Mouse (Mus musculus) heart, embryonic 10.5 days (tissue): ENCODE data around the gene Gart. TPM values are rescaled to one million over a fixed set of nuclear protein-coding genes. Genes with fewer than 3 reads are reported as not detected.
A peak's percentile ranks its signal among the peaks of the same experiment; 100 is the strongest.

Experiments
- DNase-seq: peaks from one replicate; pipeline ENCODE4 v3.0.0-alpha.2; 2017; ENCODE audit warnings: low spot score
- H3K27ac ChIP-seq: fragments of 300-500 bp; sonication (generic); 2 replicates; pipeline ENCODE4 v1.5.1; 2016; ENCODE audit warnings: mild to moderate bottlenecking
- H3K27me3 ChIP-seq: fragments of 300-500 bp; sonication (generic); 2 replicates; pipeline ENCODE4 v1.6.1; 2016; ENCODE audit warnings: mild to moderate bottlenecking; ENCODE audit not compliant: poor library complexity, insufficient read depth, severe bottlenecking
- H3K36me3 ChIP-seq: fragments of 300-500 bp; sonication (generic); 2 replicates; pipeline ENCODE4 v1.6.1; 2016; ENCODE audit warnings: mild to moderate bottlenecking, moderate library complexity
- H3K4me1 ChIP-seq: fragments of 300-500 bp; sonication (generic); 2 replicates; pipeline ENCODE4 v1.6.1; 2016; ENCODE audit warnings: mild to moderate bottlenecking
- H3K4me3 ChIP-seq: fragments of 300-500 bp; sonication (generic); 2 replicates; pipeline ENCODE4 v1.5.1; 2016; ENCODE audit warnings: mild to moderate bottlenecking, moderate library complexity
- H3K9me3 ChIP-seq: fragments of 300-500 bp; sonication (generic); 2 replicates; pipeline ENCODE4 v1.6.1; 2016; ENCODE audit warnings: mild to moderate bottlenecking, moderate library complexity
- WGBS: fragments of 180-500 bp; shearing (Covaris S2); methylation state at CpG from one replicate; pipeline ENCODE4 v1.1.7; 2016; 5-methylcytosine and 5-hydroxymethylcytosine counted together
- polyA plus RNA-seq: library from polyadenylated mRNA; unstranded; fragments of >200 nt; fragmentation: Nextera tagmentation; extraction: Ambion mirVana; gene quantifications from 2 replicates; pipeline ENCODE4 v1.2.1, GENCODE M21; 2016

Gart gene
- 125 and 144 TPM in 2 replicates for polyA plus RNA-seq

GRCm38 (mm10) chr16:91646681-91647419 is at the start of gene Gart:
Gene Gart, minus strand, starts transcription at chr16:91646952.
- peak; percentile 97 for DNase-seq
- Histone ChIP-seq H3K27me3 (no peaks in the 10 kb centered on the region), H3K4me1 (peaks cover 10% of the 10 kb centered on the region), H3K4me3 (peak within 1 kb of the TSS; percentile 87), H3K9me3 (no peaks in the 10 kb centered on the region), H3K36me3 (peaks cover 26% of the 10 kb centered on the region), H3K27ac (peak within 1 kb of the TSS; percentile 99)
- WGBS, result under 1% methylated on average over 59 of the region's 59 CpGs

DNA sequence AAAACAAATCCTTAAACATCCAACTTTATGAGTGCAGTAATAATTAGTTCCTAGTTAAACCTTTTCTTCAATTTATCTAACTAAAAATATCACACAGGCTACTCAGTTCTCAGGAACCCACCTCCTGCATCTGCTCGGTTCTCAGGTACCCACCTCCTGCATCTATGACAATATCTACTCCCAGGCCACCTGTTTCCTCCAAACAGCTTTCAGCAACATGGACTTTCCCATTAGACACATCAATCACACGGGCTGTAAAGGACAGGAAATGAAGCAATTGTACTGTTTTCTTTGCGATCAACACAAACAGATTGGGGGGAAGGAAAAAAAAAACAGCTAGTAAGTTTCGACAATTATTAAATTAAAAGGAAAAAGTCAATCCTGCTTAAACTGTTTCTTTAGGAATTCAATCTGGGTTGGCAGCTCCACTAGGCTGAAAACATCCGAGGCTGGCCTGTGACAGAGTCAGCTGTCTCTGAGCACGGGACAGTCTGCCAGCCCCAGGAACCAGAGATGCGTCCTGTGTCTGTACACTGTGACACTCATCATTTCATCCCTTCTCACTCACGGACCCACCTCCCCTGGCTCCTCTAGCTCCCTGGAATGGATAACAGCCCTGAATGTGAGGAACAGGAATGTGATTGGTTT is 48.5 kb upstream of the Gart start:
- Histone ChIP-seq H3K27me3 (no peaks in the 10 kb centered on the region), H3K4me1 (no peaks in the 10 kb centered on the region), H3K27ac (no peak overlapping the region), H3K36me3 (peaks cover 36% of the 10 kb centered on the region), H3K9me3 (no peaks in the 10 kb centered on the region), H3K4me3 (no peak overlapping the region)
- WGBS, result 57% methylated on average over 8 of the region's 8 CpGs
- no peak for DNase-seq

DNA sequence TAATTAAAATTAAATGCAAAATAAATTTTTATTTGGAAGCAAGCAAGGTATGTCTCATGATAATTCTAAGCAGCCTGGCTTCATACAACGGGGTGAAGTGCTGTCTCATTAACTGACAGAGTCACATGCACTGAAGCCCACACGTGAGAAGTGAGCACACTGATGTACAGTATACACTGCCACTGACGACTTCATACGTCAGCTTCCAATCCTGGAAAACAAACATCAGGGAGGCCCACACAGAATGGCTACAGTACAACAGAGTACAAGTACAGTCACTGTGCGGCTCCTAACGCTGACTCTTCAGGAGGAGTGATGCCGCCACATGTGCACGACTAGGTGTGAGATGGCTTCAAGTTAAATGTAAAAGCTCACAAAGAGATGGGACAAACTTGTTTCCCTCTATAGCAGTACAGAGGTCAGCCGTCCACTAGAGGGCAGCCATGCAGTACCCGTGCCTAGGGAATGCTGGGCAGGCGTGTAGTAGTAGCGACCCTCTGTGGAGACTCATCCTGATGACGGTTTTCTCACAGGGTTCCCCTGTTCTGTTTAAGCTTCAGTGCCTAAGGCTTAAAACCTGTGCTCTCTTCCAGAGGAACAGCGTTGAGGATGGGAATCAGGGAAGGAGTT is 47.8 kb upstream of the Gart start:
- Histone ChIP-seq H3K36me3 (peaks cover 32% of the 10 kb centered on the region), H3K4me1 (peaks cover 3% of the 10 kb centered on the region; the same call in 1 of the 2 replicates), H3K4me3 (no peak overlapping the region), H3K27ac (no peak overlapping the region), H3K9me3 (no peaks in the 10 kb centered on the region), H3K27me3 (no peaks in the 10 kb centered on the region)
- DNase-seq, result peak; percentile 90
- WGBS, result 26% methylated on average over 14 of the region's 14 CpGs

DNA sequence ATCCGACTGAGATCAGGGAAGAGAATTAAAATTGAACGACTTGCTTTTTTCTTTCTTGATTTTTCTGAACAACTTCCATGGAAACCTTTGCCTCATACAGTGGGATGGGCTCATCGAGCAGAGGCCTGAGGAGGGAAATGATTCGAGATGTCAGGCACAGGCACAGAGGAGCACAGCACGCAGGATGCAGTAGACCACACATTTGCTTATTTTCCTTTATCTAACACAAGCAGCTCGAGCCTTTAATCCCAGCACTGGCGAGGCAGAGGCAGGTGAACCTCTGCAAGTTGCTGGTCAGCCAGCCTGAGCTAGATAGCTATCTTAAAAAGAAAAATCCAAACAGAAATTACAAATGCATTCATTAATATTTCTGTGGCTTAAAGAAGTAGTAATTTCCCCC is 43.0 kb upstream of the Gart start:
- Histone ChIP-seq H3K4me1 (peaks cover 11% of the 10 kb centered on the region; the same call in 1 of the 2 replicates), H3K27me3 (no peaks in the 10 kb centered on the region), H3K9me3 (no peaks in the 10 kb centered on the region), H3K27ac (no peak overlapping the region), H3K36me3 (peaks cover 21% of the 10 kb centered on the region), H3K4me3 (peak overlapping the region; percentile 76; the same call in 1 of the 2 replicates)
- no peak for DNase-seq
- 40% methylated on average over 7 of the region's 7 CpGs for WGBS

GRCm38 (mm10) chr16:91688619-91689334 is 42.0 kb upstream of the Gart start, which contains the start of gene Donson:
Gene Donson, minus strand, starts transcription at chr16:91688770.
- under 1% methylated on average over 70 of the region's 71 CpGs for WGBS
- peaks cover 28% of the 10 kb centered on the region for H3K36me3 ChIP-seq
- H3K27ac ChIP-seq, result peak within 1 kb of the TSS; percentile 92
- DNase-seq, result peak; percentile 96
- H3K4me3 ChIP-seq, result peak within 1 kb of the TSS; percentile 76
- peaks cover 11% of the 10 kb centered on the region; the same call in 1 of the 2 replicates for H3K4me1 ChIP-seq
- H3K27me3 ChIP-seq, result no peaks in the 10 kb centered on the region
- no peaks in the 10 kb centered on the region for H3K9me3 ChIP-seq

DNA sequence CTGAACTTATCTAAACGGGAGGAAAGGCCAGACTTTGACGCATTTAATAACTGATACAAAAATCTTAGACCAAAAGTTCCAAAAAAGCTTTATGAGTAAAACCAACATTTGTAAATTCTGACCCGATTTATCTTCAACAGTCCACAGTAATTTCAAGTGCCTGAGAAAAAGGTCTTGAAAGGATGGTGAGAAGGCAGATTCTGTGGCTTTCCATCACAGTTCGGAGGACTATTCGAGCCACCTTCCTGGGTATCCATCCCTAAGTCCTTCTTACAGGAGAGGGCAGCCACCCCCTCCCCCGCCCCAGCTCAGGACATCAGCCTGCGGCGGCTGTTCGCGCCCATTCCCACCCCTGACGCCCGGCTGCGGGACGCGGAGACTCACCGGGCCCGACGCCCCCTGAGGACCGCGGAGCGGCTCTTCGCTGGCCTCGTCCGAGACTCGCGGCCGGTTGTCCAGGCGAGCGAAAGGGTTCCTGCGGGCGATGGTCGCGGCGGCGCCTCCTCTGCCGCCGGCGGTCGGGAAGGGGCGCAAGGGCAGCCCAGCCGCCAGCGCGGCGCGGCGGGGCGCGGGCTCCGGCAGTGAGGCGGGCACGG is 41.4 kb upstream of the Gart start:
- Histone ChIP-seq H3K27ac (peak overlapping the region; percentile 92), H3K36me3 (peaks cover 30% of the 10 kb centered on the region), H3K4me3 (peak overlapping the region; percentile 76), H3K9me3 (no peaks in the 10 kb centered on the region), H3K27me3 (no peaks in the 10 kb centered on the region), H3K4me1 (peaks cover 11% of the 10 kb centered on the region; the same call in 1 of the 2 replicates)
- under 1% methylated on average over 50 of the region's 51 CpGs for WGBS
- DNase-seq, result peak; percentile 77

DNA sequence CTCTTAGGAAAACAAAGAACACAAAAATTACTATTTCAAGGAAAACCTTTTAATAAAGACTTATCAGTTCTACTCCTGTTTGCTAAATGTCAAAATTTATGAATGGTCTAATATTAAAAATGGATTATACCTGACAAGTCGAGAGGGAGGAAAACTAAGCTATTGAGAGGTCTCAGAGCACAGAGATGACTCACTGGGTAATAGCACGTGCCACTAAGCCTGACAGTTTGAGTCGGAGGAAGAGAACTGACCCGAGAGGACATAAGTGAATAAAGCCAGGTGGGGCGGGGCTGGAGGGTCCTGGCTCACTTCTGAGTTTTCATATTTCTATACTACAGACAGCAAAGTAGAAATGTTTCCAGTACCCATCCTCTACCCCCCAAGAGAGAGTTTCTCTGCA is 39.6 kb upstream of the Gart start:
- WGBS, result 81% methylated on average over 5 of the region's 5 CpGs
- Histone ChIP-seq H3K9me3 (no peaks in the 10 kb centered on the region), H3K27me3 (no peaks in the 10 kb centered on the region), H3K36me3 (peaks cover 48% of the 10 kb centered on the region), H3K27ac (no peak overlapping the region), H3K4me1 (peaks cover 11% of the 10 kb centered on the region; the same call in 1 of the 2 replicates), H3K4me3 (no peak overlapping the region)
- DNase-seq, result no peak

GRCm38 (mm10) chr16:91685526-91685925 is 38.8 kb upstream of the Gart start:
- Histone ChIP-seq H3K27me3 (no peaks in the 10 kb centered on the region), H3K4me1 (peaks cover 11% of the 10 kb centered on the region; the same call in 1 of the 2 replicates), H3K36me3 (peaks cover 54% of the 10 kb centered on the region), H3K27ac (no peak overlapping the region), H3K4me3 (no peak overlapping the region), H3K9me3 (no peaks in the 10 kb centered on the region)
- 86% methylated on average over 5 of the region's 5 CpGs for WGBS
- no peak for DNase-seq

DNA sequence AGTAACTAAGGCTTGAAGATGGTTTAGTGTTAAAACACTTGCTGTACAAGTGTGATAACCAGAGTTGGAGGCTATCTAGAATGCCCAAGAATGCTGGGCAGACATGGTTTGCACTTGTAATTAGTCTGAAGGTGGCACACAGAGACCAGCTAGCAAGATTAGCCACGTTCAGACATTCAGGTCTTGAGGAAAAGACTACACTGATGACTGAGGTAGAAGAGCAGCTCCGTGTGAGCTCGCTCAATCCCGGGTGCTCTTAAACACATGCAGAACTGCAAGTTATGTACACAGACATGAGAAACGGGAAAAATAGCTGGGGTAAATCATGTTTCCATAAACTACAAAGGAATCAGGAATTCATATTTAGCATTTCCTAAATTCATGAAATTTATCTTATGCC is 33.9 kb upstream of the Gart start:
- H3K4me3 ChIP-seq, result no peak overlapping the region
- no peak overlapping the region for H3K27ac ChIP-seq
- 80% methylated on average over 5 of the region's 5 CpGs for WGBS
- peaks cover 94% of the 10 kb centered on the region for H3K36me3 ChIP-seq
- H3K27me3 ChIP-seq, result no peaks in the 10 kb centered on the region
- no peaks in the 10 kb centered on the region for H3K4me1 ChIP-seq
- no peak for DNase-seq
- H3K9me3 ChIP-seq, result no peaks in the 10 kb centered on the region

DNA sequence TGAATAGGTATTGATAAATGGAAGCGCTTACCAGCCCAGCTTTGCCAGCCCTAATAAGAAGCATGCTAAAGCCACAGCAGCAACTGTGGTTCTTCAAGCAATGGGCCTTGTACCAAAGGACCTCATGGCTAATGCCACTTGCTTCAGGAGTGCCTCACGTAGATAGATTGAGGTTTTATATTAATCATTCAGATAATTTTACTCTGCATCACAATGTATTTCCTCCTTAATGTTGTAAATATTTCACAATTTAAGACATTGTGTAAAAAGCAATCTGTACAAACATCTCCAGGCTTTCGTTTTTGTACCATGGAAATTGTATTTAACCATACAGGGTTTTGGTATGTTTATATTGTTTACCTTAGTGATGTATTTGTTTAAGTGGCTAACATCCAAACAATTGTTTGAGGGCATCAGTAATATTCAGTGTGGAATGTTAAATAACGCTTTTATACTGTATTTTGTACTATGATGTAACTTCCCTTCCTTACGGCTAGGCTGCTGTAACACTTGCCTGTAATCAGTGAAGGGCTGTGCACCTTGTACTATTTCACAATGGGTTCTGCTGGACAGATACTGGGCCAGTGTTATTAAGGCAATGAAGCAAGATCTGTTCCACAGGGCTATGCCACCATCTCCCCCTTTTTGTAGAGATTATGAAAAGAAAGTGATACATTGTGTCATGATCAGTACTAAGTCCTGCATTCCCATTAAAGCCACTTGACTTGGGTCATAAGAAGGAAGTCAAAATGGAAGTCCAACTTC is 31.6 kb upstream of the Gart start:
- WGBS, result 88% methylated on average over 5 of the region's 5 CpGs
- peaks cover 96% of the 10 kb centered on the region for H3K36me3 ChIP-seq

GRCm38 (mm10) chr16:91674500-91674899 is 27.7 kb upstream of the Gart start:
- no peak for DNase-seq
- H3K4me1 ChIP-seq, result no peaks in the 10 kb centered on the region
- no peaks in the 10 kb centered on the region for H3K27me3 ChIP-seq
- no peaks in the 10 kb centered on the region for H3K9me3 ChIP-seq
- H3K4me3 ChIP-seq, result no peak overlapping the region
- H3K27ac ChIP-seq, result no peak overlapping the region
- whole genome bisulfite sequencing, result 89% methylated on average over 4 of the region's 4 CpGs
- peaks cover 100% of the 10 kb centered on the region for H3K36me3 ChIP-seq

More for the DNA sequence above, 31.6 kb upstream of the Gart start:
- Histone ChIP-seq H3K4me3 (no peak overlapping the region), H3K27ac (no peak overlapping the region), H3K9me3 (no peaks in the 10 kb centered on the region), H3K27me3 (no peaks in the 10 kb centered on the region), H3K4me1 (no peaks in the 10 kb centered on the region)
- no peak for DNase-seq

DNA sequence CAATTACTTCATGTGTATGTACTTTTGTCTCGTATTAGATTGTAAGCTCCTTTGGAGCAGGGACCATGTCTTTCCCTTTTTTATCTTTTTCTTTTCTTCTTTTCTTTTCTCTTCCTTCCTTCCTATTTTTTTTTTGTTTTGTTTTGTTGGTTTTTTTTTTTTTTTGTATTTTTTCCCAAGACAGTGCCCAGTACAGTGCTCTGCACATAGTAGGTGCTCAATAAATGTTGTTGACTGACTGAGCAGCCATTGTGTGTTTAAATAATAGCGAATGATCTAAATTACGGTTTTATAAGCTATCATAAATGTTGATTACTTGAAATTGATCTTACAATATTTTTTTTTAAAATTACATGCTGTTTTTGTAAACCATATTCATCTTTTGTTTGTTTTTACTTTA is 17.0 kb upstream of the Gart start:
- Histone ChIP-seq H3K4me3 (no peak overlapping the region), H3K27me3 (no peaks in the 10 kb centered on the region), H3K27ac (no peak overlapping the region), H3K36me3 (peaks cover 94% of the 10 kb centered on the region), H3K4me1 (no peaks in the 10 kb centered on the region), H3K9me3 (no peaks in the 10 kb centered on the region)
- DNase-seq, result no peak
- 96% methylated on average over 3 of the region's 3 CpGs for WGBS
